Mouse (Mus musculus): ENCODE measurements around the gene Lbp. TPM values are rescaled to one million over a fixed set of nuclear protein-coding genes. Genes with fewer than 3 reads are reported as not detected.

The Lbp gene
- 148 and 149 TPM in 2 replicates for polyA plus RNA-seq (2012; rRNA removed)

GRCm38 (mm10) chr2:158305948-158306695 is at the start of gene Lbp:
TSS of gene Lbp (plus strand) at chr2:158306493.

GRCm38 (mm10) chr2:158258005-158258418 is 48.3 kb upstream of the Lbp start, which contains the start of gene Bpi:
TSS of gene Bpi (plus strand) at chr2:158258094.

GRCm38 (mm10) chr2:158375443-158376122 is 69.3 kb downstream of the Lbp start, which contains the start of gene Snhg11:
TSS of gene Snhg11 (plus strand) at chr2:158375638.

Other genes starting within 250 kb of the Lbp start
- 48.9 and 49.6 TPM in 2 replicates for gene Tgm2, start 160.1 kb upstream of the Lbp start, polyA plus RNA-seq (2012; rRNA removed)
- gene D630003M21Rik, start 77.3 kb upstream of the Lbp start, polyA plus RNA-seq (2012; rRNA removed), result 0.86 and 1.0 TPM in 2 replicates
- 0.02 TPM in 1 of 2 replicates, not detected in the other for gene Bpi, start 48.4 kb upstream of the Lbp start, polyA plus RNA-seq (2012; rRNA removed)
- gene Snhg11, start 69.1 kb downstream of the Lbp start, polyA plus RNA-seq (2012; rRNA removed), result 4.6 and 8.1 TPM in 2 replicates
- gene Ralgapb, start 103.4 kb downstream of the Lbp start, polyA plus RNA-seq (2012; rRNA removed), result 3.6 TPM in 2 replicates
- not detected in 2 replicates for gene Adig, start 196.1 kb downstream of the Lbp start, polyA plus RNA-seq (2012; rRNA removed)
- 0.05 and 0.09 TPM in 2 replicates for gene Arhgap40, start 206.3 kb downstream of the Lbp start, polyA plus RNA-seq (2012; rRNA removed)

Data from liver, embryonic 18 days (tissue).